Mouse (Mus musculus) midbrain, postnatal 0 days (tissue): Measurements from ENCODE around the gene Tef. TPM values are rescaled to one million over a fixed set of nuclear protein-coding genes. Genes with fewer than 3 reads are reported as not detected.
A peak's percentile ranks its signal among the peaks of the same experiment; 100 is the strongest.

Experiments used
- ATAC-seq: fragments of 200-750 bp; cut with Nextera tagmentation; 2 replicates; pipeline ENCODE4 v1.8.0; 2017; ENCODE audit warnings: moderate number of reproducible peaks, mild to moderate bottlenecking, moderate TSS enrichment, moderate library complexity; ENCODE audit not compliant: low FRiP score
- DNase-seq: peaks from one replicate; pipeline ENCODE4 v3.0.0-alpha.2; 2015; ENCODE audit warnings: low spot score
- H3K27ac ChIP-seq: fragments of 300-500 bp; sonication (generic); 2 replicates; pipeline ENCODE4 v1.5.1; 2014; ENCODE audit warnings: low read depth, mild to moderate bottlenecking, low read length, mixed read lengths
- H3K27me3 ChIP-seq: fragments of 300-500 bp; sonication (generic); 2 replicates; pipeline ENCODE4 v1.6.1; 2014; ENCODE audit warnings: low read length, control low read depth, mixed read lengths; ENCODE audit not compliant: insufficient read depth
- H3K36me3 ChIP-seq: fragments of 300-500 bp; sonication (generic); 2 replicates; pipeline ENCODE4 v1.6.1; 2014; ENCODE audit warnings: low read length, control low read depth, mixed read lengths; ENCODE audit not compliant: insufficient read depth
- H3K4me1 ChIP-seq: fragments of 300-500 bp; sonication (generic); 2 replicates; pipeline ENCODE4 v1.6.1; 2014; ENCODE audit warnings: mild to moderate bottlenecking, control low read depth, antibody characterized with exemption, low read length, mixed read lengths; ENCODE audit not compliant: insufficient read depth
- H3K4me2 ChIP-seq: fragments of 300-500 bp; sonication (generic); 2 replicates; pipeline ENCODE4 v1.6.1; 2014; ENCODE audit warnings: low read depth, mild to moderate bottlenecking, low read length, mixed read lengths; ENCODE audit not compliant: poor library complexity, severe bottlenecking
- H3K4me3 ChIP-seq: fragments of 300-500 bp; sonication (generic); 2 replicates; pipeline ENCODE4 v1.5.1; 2014; ENCODE audit warnings: low read depth, mild to moderate bottlenecking, low read length, moderate library complexity
- H3K9ac ChIP-seq: fragments of 300-500 bp; sonication (generic); replicated peaks from 2 replicates; pipeline ENCODE4 v1.6.1; 2014; ENCODE audit warnings: mild to moderate bottlenecking, low read length, moderate library complexity, mixed read lengths; ENCODE audit not compliant: poor library complexity, severe bottlenecking
- H3K9me3 ChIP-seq: fragments of 300-500 bp; sonication (generic); 2 replicates; pipeline ENCODE4 v1.6.1; 2016; ENCODE audit warnings: low read length, control low read depth
- CTCF ChIP-seq: IDR thresholded peaks from 2 replicates; pipeline ENCODE4 v1.5.1; 2016; ENCODE audit warnings: antibody characterized with exemption, mild to moderate bottlenecking
- WGBS: fragments of 180-500 bp; shearing (Covaris S2); extraction: QIAGEN DNeasy Blood & Tissue Kit; methylation state at CpG from one replicate; pipeline ENCODE4 v1.1.7; 2014; 5-methylcytosine and 5-hydroxymethylcytosine counted together
- polyA plus RNA-seq: library from polyadenylated mRNA; unstranded; fragments of >200 nt; fragmentation: Nextera tagmentation; extraction: Ambion mirVana; gene quantifications from 2 replicates; pipeline ENCODE4 v1.2.1, GENCODE M21; 2015
- total RNA-seq: library from RNA; depleted of rRNA; stranded (reverse); fragments of >200 nt; gene quantifications from 2 replicates; pipeline ENCODE4 v1.2.3, GENCODE M21; 2014

Gene Tef
- total and polyA plus RNA-seq, 2 experiments from 2014 or later: 25.4 to 60.6 TPM

DNA sequence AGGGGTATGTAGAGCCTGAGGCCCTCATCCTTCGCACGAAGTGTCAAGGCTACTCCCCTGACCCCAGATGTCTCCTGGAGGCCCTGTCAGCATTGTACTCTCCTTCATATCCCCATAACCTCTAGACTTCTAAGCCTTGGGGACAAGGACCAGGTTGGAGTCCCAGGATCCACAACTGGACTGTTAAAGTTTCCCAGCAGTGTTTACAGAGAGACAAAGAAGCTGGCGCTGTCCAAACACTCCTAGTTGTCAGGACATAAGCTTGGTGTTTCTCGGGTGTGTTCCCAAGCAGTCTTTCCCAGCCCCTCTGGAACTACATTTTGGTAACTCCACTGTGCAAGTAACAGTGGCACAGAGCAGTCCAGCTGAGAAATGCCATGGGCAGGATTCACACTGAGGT is 31.3 kb downstream of the Tef start:
- Histone ChIP-seq H3K36me3 (peaks cover 7% of the 10 kb centered on the region; the same call in 1 of the 2 replicates), H3K27me3 (no peaks in the 10 kb centered on the region), H3K9ac (no peak overlapping the region), H3K9me3 (no peaks in the 10 kb centered on the region), H3K4me2 (no peak overlapping the region), H3K4me3 (no peak overlapping the region), H3K4me1 (no peaks in the 10 kb centered on the region), H3K27ac (no peak overlapping the region)
- ATAC-seq (no peak), DNase-seq (no peak)
- no peak for TF ChIP-seq CTCF
- 77% methylated on average over 4 of the region's 4 CpGs for WGBS

DNA sequence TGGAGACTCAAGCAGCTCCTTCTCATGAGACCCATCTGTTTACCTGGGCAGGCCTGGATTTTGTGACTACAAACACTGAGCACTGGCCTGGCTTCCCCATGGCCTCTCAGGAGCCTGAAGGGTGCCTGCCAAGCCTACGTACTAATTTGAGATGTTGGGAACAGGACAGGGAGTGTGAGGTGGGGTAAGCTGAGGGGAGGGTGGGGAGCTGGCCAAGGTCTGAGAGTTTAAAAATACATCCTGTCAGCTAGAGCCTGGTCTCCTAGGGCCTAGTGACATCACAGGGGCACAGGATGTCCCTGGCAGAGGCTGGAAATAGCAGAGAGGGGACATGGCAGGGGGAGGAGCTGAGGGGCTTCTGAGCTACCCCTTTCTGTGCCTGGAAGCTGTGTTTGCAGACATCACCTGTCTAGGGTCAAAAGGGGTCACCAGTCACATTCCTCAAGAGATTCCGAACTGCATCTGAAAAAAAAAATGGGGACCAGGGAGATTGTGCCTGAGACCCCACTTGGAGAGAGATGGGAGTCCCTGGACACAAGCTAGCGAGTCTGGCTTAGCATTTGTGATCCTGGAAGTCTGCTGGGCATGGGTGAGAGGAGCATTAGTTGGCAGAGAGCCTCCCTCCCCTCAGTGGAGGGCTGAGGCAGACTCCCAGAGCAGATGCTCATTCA is 32.1 kb downstream of the Tef start:
- 62% methylated on average over 3 of the region's 3 CpGs for WGBS
- no peaks in the 10 kb centered on the region for H3K4me1 ChIP-seq
- ATAC-seq (no peak), DNase-seq (no peak)
- H3K9me3 ChIP-seq: no peaks in the 10 kb centered on the region
- H3K4me3 ChIP-seq: no peak overlapping the region
- no peak overlapping the region for H3K9ac ChIP-seq
- H3K4me2 ChIP-seq: no peak overlapping the region
- H3K36me3 ChIP-seq: 0 out of 2 replicates have a peak, but pooled peaks cover under 1% of the 10 kb centered on the region
- no peaks in the 10 kb centered on the region for H3K27me3 ChIP-seq
- H3K27ac ChIP-seq: no peak overlapping the region
- TF ChIP-seq CTCF: no peak

DNA sequence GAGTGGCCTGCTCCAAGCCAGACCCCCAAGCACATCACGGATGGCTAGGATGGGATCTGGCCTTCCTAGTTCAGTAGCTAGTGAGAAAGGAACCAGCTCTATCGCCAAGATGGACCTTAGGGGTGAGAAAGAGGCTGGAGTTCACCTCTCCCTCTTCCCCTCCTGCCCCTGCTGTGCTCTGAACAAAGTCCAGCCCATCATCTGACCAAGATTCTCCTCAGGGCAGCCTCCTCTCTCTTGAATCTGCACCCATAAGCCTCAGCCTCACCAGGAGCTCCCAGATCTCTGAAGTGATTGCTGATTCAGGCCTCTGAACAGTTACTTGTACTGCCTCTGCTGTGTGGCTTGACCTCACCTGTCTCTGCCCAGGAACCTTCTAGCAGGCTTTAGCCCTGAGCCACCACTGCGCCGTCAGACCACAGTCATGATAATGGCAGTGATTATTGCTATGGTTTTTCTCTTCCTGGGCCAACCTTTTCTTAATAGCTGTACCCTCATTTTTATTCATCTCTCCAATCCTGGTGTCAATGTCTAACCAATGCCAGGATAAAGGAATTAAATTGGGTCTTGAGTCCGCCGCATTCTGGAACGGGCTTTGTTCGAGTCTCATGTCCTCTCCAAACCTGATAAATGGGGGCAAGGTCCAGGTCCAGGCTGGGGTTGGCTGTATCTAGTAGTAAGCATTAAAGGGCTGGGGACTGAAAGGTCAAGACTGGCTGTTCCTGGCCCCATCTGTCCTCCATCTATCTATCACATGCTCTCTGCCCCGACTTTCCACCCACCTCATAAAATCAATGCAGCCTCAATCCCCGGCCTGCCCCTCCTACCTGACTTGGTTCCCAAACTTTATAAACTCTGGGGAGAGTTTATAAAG is 33.0 kb downstream of the Tef start:
- TF ChIP-seq CTCF: no peak
- 79% methylated on average over 10 of the region's 10 CpGs for WGBS
- no peaks in the 10 kb centered on the region for H3K9me3 ChIP-seq

DNA sequence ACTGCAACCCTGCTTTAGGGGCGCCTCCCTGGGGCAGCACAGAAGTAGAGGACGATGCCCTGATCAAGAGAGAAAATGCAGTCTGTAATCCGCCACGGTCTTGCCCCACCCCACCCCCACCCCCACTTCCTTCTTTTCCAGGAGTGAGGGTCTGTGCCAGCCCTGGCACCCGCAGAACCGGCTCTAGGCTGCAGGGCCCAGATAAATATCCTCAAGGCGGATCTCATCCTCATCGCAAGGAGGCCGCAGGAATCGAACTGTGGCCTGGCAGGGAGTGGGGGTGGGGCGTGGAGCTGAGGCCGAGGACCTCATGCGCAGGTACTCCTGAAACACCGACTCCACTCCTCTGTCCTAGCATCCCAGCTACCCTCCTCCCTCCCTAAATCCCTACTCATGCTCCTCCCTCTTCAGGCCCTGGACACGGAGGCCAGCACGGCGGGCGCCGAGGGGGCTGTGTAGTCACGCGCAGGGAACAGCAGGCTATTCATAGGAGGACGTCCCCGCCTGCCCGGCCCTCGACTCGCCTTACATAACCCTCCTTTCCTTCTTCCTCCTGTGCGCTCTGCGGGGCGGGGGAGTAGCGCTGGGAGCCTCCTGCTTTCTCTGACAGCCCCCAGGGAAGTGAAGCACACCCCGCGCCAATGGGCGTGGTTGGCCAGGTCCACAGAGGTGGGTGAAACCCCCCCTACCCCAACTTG is 34.1 kb downstream of the Tef start:
- peak overlapping the region; percentile 12; the same call in 1 of the 2 replicates for H3K4me3 ChIP-seq
- WGBS: 6% methylated on average over 33 of the region's 33 CpGs
- DNase-seq: peak; percentile 50
- no peaks in the 10 kb centered on the region for H3K36me3 ChIP-seq
- H3K4me2 ChIP-seq: peak overlapping the region; percentile 37
- H3K27me3 ChIP-seq: no peaks in the 10 kb centered on the region
- no peak for TF ChIP-seq CTCF
- H3K9me3 ChIP-seq: no peaks in the 10 kb centered on the region
- H3K9ac ChIP-seq: peak overlapping the region; percentile 19
- H3K4me1 ChIP-seq: no peaks in the 10 kb centered on the region
- peak; percentile 71; the same call in 1 of the 2 replicates for ATAC-seq
- no peak overlapping the region for H3K27ac ChIP-seq

More for the DNA sequence above, 33.0 kb downstream of the Tef start:
- Histone ChIP-seq H3K4me2 (no peak overlapping the region), H3K36me3 (no peaks in the 10 kb centered on the region), H3K4me1 (no peaks in the 10 kb centered on the region), H3K27ac (no peak overlapping the region), H3K9ac (no peak overlapping the region), H3K27me3 (no peaks in the 10 kb centered on the region), H3K4me3 (no peak overlapping the region)
- DNase-seq (no peak), ATAC-seq (no peak)

DNA sequence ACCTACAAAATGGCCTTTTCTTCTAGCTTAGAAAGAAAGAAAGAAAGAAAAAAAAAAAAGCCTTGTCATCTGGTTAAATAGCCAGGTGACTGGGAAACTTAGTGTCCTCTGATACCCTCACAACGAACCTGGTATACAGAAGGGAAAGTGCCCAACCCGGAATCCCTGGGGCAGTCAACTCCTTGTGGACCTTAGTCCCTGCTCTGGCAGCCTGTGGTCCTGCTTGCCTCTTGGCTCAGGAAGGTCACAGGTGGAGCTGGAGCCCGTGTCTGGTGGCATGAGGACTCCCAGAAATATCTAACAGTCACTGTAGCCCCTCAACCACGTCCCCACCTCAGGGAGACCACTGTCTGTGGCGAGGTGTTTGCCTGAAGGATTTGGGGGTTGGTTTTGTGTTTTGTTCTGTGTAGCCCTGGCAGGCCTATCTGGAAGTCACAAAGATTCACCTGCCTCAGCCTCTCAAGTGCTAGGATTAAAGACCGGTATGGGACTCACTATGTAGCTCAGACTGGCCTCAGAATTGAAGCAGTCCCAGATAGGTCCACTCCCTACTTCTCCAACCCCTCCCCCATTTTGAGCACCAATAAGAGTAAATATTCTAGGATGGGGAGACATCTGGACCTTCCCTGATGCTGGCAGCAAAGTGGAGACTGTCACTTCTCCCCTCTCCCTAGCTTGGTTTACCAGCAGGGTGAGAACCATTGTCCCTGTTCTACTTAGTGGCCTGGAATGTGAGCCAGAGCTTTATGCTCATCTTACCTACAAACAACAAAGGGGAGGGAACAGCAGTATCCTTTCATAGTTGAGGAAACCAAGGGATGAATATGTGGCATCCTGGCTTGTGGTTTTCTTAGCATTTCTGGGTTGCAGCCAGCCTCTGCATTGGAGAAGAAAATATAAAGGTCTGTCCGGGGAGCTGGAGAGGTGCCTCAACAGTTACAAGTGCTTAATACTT is 35.0 kb downstream of the Tef start:
- WGBS: 66% methylated on average over 7 of the region's 7 CpGs
- Histone ChIP-seq H3K9me3 (no peaks in the 10 kb centered on the region), H3K4me1 (no peaks in the 10 kb centered on the region), H3K36me3 (no peaks in the 10 kb centered on the region), H3K4me2 (no peak overlapping the region), H3K27me3 (no peaks in the 10 kb centered on the region), H3K27ac (no peak overlapping the region), H3K9ac (no peak overlapping the region), H3K4me3 (no peak overlapping the region)
- ATAC-seq: no peak
- TF ChIP-seq CTCF: no peak
- DNase-seq: no peak
